Mouse (Mus musculus) lung, postnatal 36 days (tissue): ENCODE data around the gene 4930507D05Rik.
A peak's percentile ranks its signal among the peaks of the same experiment; 100 is the strongest.
"Not testable (repeated sequence)": the region's sequence is repeated elsewhere in the genome, so short reads cannot be mapped to it uniquely, and the experiment has no call there.

ENCODE experiments used
- DNase-seq: peaks from one replicate; pipeline ENCODE4 v3.0.0; 2022; ENCODE audit warnings: mixed read lengths

4930507D05Rik gene

GRCm38 (mm10) chr10:62449364-62450279 is at the start of gene 4930507D05Rik, which contains the start of gene Supv3l1:
Gene 4930507D05Rik, plus strand, starts transcription at chr10:62449489.
Gene Supv3l1, minus strand, starts transcription at chr10:62449738.
- peak; percentile 94 for DNase-seq

GRCm38 (mm10) chr10:62401641-62402111 is 47.6 kb upstream of the 4930507D05Rik start:
- no peak for DNase-seq

- DNase-seq: peak; percentile 33
Observed at GRCm38 (mm10) chr10:62404901-62405300, 44.4 kb upstream of the 4930507D05Rik start.

- peak; percentile 76 for DNase-seq
Observed at GRCm38 (mm10) chr10:62410943-62411342, 38.3 kb upstream of the 4930507D05Rik start.

- DNase-seq: no peak
Observed at GRCm38 (mm10) chr10:62411431-62412410, 37.6 kb upstream of the 4930507D05Rik start.

GRCm38 (mm10) chr10:62412906-62413605 is 36.2 kb upstream of the 4930507D05Rik start:
- DNase-seq: peak; percentile 44

- DNase-seq: peak; percentile 68
Observed at GRCm38 (mm10) chr10:62413606-62413982, 35.7 kb upstream of the 4930507D05Rik start.

GRCm38 (mm10) chr10:62418831-62419356 is 30.4 kb upstream of the 4930507D05Rik start:
- no peak for DNase-seq

- DNase-seq: no peak
Observed at GRCm38 (mm10) chr10:62419422-62419821, 29.9 kb upstream of the 4930507D05Rik start.

- no peak for DNase-seq
Observed at GRCm38 (mm10) chr10:62420399-62420798, 28.9 kb upstream of the 4930507D05Rik start.

- no peak for DNase-seq
Observed at GRCm38 (mm10) chr10:62421127-62421526, 28.2 kb upstream of the 4930507D05Rik start.

GRCm38 (mm10) chr10:62422255-62422654 is 27.0 kb upstream of the 4930507D05Rik start, which contains the start of gene Hkdc1:
Gene Hkdc1, minus strand, starts transcription at chr10:62422491.
- peak; percentile 67 for DNase-seq

GRCm38 (mm10) chr10:62425081-62425871 is 24.0 kb upstream of the 4930507D05Rik start:
- no peak for DNase-seq

GRCm38 (mm10) chr10:62430427-62430826 is 18.9 kb upstream of the 4930507D05Rik start:
- no peak for DNase-seq

GRCm38 (mm10) chr10:62450280-62450640 is 971 bp downstream of the 4930507D05Rik start:
- no peak for DNase-seq

- not testable (repeated sequence) for DNase-seq
Observed at GRCm38 (mm10) chr10:62452001-62452400, 2.7 kb downstream of the 4930507D05Rik start.

GRCm38 (mm10) chr10:62461321-62461720 is 12.0 kb downstream of the 4930507D05Rik start:
- DNase-seq: no peak

- DNase-seq: no peak
Observed at GRCm38 (mm10) chr10:62469736-62470135, 20.4 kb downstream of the 4930507D05Rik start.

GRCm38 (mm10) chr10:62471105-62471504 is 21.8 kb downstream of the 4930507D05Rik start:
- no peak for DNase-seq

GRCm38 (mm10) chr10:62474944-62475343 is 25.7 kb downstream of the 4930507D05Rik start:
- no peak for DNase-seq

GRCm38 (mm10) chr10:62476980-62477379 is 27.7 kb downstream of the 4930507D05Rik start:
- no peak for DNase-seq
